Mouse (Mus musculus) adrenal gland, postnatal 14 days (tissue): ENCODE measurements around the gene Gli1. TPM values are rescaled to one million over a fixed set of nuclear protein-coding genes. Genes with fewer than 3 reads are reported as not detected.
A peak's percentile ranks its signal among the peaks of the same experiment; 100 is the strongest.
"Not testable (repeated sequence)": the region's sequence is repeated elsewhere in the genome, so short reads cannot be mapped to it uniquely, and the experiment has no call there.

Source experiments
- DNase-seq: peaks from one replicate; pipeline ENCODE4 v3.0.0; 2021; ENCODE audit warnings: mixed read lengths
- total RNA-seq: library from RNA; stranded (reverse); gene quantifications from 2 replicates; pipeline ENCODE4 v1.2.3, GENCODE M21; 2021

Gli1 gene
- total RNA-seq, 1 experiment from 2014 or later: 3.9 TPM

DNA sequence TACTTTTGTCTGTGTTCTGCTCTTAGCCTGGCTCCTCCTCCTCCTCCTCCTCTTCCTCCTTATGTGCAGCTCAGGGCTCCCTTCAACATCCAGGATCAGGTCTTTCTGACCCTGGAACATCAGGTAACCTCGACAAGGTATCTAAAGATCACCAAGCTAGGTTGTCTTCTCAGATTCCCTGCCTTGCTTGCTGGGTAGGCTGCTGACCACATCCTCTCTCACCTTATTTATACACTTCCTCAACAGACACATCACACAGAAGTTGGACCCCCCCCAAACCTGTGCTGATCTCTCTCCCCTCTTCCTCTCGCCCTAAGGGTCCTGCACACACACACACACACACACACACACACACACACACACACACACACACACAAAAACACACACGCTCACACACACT, 20.2 kb downstream of the Gli1 start, which contains the start of gene Arhgap9:
Gene Arhgap9, plus strand, starts transcription at position 344 of the 400 bp plus-strand sequence.
- no peak for DNase-seq

DNA sequence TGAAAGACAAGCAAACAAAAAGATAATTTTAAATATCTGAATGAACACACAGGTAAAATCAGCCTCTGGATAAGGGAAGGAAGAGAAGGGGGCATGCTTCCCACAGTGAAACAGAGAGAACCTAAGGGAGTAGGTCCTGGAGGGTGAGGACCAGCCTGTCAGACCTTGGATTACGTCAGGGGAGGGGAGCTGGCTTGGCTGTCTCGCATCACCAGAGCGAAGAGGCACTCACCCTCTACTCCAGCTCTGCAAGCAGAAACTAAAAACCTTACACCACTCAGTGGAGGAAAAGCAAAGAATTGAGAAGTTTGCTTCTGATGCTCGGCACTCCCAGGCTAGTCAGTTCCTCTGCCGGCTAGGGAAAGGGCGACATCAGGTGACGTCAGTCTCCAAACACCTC, 21.8 kb downstream of the Gli1 start:
- no peak for DNase-seq

DNA sequence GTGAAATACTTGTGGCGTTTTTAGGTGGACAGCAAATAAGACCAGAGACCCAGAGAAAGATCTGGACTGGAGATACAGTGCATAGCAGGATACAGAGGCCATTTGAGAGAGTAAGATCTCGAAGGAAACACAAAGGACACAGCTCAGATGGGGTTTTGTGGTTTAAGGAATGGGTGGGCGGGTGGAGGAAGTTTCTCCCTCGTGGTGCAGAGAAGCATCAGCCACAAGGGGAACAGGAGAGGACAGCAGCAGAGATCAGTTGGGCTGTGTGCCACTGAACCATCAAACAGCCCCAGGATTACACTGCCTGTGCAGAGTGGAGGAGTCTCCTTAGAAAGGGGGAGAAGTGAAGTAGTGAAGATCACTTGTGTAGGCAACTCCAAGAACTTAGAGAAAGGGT, 23.8 kb downstream of the Gli1 start:
- no peak for DNase-seq

DNA sequence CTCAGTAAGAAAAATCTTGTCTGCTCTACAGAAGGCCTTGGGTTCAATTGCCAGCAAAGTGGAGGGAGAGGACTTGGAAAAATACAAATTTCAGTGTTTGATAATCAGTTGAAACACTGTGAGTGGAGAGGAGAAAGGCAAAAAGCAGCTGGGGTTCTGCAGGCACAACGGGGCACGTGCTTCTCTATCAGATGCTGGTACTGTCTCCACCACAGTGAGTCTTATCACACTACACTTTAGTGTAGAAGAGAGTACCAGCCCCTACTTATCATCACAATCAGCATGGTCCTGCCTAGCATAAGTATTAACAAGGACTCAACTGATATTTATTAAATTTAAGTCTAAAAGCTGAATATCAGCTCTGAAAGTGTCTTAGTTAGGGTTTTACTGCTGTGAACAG, 24.5 kb downstream of the Gli1 start:
- DNase-seq: no peak

DNA sequence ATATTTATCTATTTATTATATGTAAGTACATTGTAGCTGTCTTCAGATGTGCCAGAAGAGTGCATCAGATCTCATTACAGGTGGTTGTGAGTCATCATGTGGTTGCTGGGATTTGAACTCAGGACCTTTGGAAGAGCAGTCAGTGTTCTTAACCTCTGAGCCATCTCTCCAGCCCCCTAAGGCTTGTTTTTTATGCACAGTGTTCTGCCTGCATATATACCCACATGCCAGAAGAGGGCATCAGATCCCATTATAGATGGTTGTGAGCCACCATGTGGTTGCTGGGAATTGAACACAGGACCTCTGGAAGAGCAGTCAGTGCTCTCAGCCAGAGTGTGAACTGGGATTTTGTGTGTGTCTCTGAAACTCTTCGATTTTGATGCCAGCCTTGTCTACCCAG, 26.8 kb downstream of the Gli1 start:
- not testable (repeated sequence) for DNase-seq

DNA sequence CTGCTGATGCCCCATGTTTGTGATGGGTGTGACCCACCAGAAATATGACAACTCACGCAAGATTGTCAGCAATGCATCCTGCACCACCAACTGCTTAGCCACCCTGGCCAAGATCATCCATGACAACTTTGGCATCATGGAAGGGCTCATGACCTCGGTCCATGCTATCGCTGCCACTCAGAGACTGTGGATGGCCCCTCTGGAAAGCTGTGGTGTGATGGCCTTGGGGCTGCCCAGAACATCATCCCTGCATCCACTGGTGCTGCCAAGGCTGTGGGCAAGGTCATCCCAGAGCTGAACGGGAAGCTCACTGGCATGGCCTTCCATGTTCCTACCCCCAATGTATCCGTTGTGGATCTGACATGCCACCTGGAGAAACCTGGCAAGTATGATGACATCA, 28.3 kb downstream of the Gli1 start:
- peak; percentile 36 for DNase-seq

DNA sequence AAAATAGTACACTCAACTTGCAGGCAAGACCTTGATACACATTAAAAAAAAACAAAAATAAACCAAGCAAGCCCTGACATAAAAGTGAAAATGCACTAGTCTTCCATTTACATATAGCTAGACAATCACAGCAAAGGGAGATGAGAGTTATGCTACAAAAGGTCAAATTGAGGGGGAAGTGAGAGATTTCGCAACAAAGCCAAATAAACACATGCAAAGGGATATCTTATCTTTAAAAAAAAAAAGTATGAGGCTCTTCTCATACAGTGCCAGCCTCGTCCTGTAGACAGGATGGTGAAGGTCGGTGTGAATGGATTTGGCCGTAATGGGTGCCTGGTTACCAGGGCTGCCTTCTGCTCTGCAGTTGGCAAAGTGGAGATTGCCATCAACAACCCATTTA, 28.9 kb downstream of the Gli1 start:
- no peak for DNase-seq

DNA sequence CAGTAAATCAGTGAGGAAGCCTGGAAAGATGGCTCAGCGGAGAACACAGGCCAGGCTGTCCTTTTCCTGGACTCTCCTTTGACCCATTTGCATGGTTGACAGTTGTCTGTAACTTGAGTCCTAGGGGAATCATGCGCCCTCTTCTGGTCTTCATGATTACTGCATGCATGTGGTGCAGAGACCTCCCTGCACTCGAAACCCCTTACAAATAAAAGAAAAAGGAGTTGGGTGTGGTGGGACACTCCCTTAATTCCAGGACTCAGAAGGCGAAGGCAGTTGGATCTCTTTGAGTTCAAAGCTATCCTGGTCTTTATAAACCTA, 29.5 kb downstream of the Gli1 start:
- DNase-seq: peak; percentile 87

DNA sequence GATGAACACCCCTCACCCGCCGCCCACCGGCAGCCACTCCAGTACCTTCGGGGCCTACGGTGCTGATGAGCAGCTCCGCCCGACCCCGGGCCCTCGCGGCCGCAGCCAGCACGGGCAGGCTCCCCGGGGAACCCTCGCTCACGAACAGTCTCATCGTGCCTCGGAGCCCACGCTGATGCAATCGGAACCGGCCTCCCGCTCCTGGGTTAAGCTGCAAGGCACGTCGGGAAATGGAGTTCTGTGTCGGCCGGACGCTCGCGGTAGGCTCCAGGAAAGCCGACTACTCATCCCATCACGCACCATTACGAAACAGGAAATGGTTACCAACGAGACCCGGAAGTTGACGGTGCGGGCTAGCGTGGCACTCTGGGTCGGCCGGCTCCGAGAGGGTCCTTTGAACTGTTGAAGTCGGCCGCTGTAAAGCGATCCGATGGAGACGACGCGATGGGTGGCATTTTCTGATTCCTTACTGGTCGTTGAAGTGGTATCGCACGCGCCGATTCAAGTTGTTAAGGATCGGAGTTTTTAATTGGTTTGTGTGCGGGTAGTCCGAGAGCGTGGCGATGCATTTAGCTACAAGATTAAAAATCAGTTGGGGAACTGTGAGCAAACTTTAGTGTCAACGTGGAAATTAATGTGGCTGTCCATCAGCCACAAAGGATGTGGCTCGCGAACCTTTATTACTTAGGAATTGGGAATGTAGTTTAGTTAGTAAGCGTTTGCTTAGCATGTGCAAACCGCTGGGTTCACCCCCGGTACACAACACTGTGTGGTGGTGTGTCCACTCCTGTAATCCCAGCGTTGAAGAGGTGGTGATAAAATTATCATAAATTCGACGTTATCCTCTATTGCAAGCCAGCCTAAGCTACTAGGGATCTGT, 30.1 kb downstream of the Gli1 start, which contains the start of gene Mars:
Gene Mars, minus strand, starts transcription at position 311 of the 880 bp plus-strand sequence.
- DNase-seq: peak; percentile 97

DNA sequence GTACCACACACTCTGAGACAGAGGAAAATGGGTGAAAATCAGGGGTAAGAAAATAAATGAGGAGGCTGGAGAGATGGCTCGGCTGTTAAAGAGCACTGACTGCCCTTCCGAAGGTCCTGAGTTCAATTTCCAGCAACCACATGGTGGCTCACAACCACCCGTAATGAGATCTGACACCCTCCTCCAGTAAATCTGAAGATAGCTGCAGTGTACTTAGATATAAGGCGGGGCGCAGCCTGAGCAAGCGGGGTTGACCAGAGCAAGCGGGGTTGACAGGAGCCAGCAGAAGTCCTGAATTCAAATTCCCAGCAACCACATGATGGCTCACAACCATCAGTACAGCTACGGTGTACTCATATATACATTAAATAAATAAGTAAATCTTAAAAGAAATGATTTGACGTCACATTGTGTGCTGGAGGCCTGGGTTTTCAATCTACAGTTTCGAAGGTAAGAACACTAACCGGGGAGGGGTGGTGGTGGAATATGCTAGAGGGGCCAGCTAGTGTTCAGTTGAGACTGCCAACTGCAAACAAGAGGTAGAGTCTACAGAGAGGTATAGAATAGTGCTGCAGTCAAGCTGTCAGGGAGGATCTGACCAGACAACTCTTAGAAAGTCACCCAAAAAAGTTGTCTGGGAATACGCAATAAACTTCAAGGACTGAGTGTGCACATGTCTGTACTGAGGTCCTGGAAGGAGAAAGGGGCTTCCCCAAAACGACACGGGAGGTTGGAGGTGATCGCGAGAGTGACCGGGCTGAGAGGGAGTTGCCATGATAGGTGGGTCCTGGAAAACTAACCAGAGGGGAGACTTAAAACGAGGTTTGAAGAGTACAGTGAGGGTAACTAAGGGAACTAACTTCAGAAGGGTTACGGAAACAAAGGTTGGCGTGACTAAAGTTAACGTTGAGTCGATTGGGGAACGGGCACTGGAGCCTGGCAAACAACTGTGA, 31.0 kb downstream of the Gli1 start:
- peak; percentile 79 for DNase-seq

DNA sequence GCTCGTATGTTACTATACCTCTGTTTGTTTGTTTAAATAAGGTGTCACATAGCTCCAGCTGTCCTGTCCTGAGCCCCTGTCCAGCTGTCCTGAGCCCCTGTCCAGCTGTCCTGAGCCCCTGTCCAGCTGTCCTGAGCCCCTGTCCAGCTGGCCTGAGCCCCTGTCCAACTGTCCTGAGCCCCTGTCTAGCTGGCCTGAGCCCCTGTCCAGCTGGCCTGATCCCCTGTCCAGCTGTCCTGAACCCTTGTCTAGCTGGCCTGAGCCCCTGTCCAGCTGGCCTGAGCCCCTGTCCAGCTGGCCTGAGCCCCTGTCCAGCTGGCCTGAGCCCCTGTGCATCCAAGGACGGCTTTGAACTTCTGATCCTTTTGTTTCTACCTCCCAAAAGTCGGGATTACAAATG, 32.6 kb downstream of the Gli1 start:
- not testable (repeated sequence) for DNase-seq

DNA sequence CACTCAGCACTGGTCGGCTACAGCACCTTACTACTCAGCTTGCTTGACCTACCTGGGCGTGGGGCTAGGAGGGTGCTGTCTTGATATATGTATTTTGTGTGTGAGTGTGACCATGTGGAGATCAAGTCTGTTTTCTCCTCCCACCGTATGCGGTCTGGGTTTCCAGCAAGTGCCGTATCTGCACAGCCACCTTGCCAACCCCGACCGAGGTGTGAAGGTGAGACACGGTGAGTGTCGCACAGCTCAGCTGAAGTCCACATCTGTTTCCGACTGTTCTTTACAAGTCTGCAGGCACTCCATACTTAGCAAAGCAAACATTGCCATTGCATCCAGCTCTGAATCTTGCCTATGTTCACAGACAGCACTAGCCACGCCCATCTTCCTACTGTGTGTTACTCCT, 38.6 kb downstream of the Gli1 start:
- no peak for DNase-seq

DNA sequence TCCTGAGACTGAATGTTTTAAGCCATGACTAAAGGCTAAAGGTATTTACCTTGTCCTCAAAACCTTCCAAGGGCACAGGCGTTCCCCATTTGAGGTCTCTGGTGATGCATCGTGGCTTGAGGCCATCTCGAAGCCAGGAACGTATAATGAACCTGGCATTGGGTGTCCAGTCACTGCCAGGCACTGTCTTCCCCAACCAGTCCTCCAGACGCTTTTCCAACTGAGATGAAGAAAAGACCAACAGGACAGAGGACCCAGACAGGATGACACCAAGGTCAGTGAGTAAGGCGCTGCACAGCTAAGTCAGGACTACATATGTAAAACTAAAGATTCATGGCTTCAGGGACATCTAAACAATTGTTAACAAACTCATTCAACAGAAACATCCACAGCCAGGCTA, 41.4 kb downstream of the Gli1 start:
- peak; percentile 42 for DNase-seq

DNA sequence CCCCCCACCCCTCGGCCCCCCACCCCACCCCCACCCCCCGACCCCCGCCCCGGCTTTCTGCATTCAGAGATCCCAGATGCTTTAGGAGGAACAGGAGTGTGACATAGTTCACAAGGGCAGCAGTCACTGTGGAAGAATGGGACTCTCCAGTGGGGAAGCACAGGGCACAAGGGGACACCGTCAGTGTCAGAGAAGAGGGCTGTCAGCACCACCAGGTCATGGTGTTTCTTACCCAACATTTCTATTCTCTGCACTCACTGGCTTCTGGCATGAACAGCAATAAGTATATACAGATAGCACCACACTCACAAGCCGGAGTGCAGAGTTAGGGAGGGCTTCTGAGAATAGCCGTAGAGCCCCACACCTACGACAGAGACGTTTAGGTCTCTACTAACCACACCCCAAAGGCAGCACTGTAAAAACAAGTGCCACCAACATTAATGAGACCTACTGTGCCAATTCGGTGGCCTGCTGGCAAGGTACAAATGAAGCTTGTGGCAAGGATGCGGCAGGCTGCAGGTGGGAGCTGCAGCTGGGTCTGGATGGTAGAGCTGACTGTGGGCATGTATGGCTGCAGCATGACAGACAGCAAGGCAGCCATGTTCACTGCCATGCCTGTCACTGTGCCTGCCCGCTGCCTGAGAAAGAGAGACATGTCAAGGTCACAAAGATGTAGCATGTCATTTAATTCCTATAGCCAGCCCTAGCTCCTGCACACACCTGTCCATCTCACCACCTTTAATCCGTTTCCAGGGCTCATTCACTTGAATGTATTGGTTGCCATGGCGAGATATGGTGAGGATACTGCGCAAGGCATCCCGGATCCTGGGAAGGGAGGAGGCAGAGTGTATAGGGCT, 44.5 kb downstream of the Gli1 start:
- no peak for DNase-seq

DNA sequence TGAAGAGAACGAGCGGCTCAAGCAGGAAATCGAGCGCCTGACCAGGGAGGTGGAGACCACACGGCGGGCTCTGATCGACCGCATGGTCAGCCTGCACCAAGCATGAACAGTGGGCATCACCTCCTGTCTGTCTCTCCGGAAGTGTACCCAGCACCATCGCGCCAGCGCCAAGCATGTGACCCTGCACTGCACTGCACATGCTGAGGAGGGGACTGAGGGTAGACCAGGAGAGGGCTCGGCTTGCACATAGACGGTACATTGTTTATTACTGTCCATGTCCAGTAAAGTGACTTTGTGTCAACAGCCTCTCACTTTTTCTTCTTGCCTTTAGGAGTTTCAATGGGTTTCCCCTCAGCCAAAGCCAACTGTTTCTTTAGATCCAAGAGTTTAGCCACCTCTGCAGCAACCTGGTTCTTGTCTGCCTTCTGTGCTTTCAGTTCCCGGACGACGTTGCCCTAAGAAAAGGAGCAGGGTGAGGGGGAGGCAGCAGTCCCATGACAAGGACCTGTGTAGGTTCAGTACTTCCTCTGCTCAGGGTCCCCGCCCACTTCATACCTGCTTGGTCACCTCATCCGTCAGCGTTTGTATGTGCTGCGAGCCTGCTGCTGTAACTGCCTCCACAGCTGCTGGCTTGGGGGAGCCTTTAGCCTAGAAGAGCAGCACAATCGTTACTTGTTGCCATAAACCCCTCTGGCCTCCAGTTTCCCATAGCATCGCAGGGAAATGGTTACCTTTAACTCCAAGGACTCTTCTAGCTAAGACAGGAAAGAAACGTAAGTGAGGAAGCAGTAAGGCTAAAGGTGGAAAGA, 45.6 kb downstream of the Gli1 start:
- DNase-seq: no peak

DNA sequence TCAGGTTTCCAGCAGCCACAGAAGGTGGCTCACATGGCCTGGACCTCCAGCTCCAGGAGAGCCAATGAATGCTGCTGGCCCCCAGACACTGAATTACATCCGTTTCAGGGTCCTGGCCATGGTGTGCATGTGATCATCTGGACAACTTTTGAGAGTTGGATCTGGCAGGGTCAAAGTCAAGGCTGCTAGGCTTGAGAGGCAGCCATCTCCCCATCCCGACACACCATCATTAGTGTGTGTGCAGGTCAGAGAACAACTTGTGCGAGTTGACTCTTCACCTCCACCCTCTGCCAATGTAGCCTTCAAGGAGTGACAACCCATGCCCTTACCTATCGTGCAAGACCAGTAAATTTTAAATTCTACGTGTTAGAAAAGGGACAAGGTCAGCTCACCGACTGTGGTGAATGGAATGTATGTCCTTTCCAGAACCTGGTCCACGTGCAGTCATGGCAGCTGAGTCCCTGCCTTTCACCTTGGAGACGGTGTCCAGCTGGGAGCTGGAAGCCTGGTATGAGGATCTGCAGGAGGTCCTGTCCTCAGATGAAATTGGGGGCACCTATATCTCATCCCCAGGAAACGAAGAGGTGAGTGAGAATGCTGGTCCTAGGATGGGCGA, 46.8 kb downstream of the Gli1 start:
- DNase-seq: peak; percentile 20

DNA sequence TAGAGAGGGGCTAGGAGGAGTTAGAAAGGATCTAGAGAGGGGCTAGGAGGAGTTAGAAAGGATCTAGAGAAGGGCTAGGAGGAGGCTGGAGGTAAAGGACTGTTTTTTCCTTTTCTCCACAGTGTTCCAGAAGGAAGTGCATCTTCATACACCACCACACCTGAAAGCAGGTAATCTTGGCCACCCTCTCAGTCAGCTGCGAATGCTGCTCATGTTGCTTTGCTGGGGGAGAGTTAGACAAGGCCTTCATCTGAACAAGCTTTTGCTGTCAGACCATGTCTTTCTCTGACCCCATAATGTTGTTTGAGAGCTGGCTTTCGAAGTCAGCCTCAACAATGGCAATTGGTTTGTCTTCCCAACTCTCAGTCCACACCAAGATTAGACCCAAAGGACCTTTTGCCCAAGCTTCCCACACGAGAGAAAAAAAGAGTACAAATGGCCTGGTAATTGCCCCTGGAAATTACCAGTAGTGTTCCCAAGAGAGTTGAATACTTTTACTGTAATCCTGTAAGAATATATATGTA, 48.1 kb downstream of the Gli1 start:
- no peak for DNase-seq

DNA sequence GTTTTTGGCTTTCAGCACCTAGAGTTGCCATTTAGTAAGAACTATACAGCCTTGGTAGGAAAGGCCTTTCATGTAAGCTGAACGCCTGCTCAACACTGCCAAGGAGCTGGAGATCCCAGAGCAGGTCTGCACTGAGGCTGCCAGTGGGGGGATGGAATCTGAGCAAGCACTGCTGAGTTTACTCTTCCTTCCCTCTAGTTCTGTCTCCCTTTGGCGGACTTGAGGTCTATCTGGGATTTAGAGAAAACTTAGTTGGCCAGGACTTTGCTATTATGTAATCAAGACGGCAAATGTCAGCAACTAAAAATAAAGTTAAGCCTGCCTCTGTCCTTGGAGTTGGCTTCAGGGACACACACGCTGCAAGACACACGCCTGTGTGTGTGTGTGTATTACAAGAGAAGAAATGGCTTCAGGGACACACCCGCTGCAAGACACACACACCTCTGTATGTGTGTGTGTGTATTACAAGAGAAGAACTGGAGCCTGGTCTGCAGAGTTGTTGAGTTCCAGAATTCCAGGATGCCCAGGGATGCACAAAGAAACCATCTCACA, 48.7 kb downstream of the Gli1 start:
- peak; percentile 76 for DNase-seq

DNA sequence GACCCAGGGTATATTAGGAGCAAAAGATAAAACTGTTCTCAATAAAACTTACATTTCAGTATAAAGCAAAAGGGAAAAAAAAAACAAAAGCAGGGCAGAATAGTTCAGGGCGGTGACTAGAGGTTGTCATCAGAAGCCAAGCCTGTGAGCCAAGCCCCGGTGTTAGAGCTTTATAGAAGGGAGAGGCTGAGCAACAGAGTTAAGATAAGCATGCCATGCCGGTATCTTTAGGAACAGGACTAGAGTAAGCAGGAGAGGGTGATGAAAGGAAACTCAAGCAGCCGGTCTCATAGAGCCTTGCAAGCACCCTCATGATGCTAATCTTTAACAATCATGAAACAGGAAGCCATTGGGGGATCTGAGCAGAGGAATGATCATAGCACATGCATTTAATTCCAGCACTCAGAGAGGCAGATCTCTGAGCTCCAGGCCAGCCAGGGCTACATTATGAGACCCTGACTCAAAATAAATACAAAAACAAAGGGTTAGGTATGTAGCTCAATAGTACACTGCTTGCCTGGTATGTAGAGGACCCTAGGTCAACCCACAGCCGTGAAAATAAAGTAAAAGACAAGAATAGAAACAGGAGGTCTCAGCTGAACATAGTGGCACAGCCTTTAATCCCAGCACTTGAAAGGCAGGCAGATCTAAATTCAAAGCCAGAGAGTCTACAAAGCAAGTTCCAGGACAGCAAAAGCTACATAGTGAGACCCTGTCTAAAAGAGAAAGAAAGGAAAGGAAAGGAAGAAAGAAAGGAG, 49.7 kb downstream of the Gli1 start:
- DNase-seq: no peak
